Mouse (Mus musculus): ENCODE data around the gene Adamts16. TPM values are rescaled to one million over a fixed set of nuclear protein-coding genes. Genes with fewer than 3 reads are reported as not detected.

Adamts16 gene
- polyA plus RNA-seq, 1 experiment from 2014 or later, result 2.7 TPM

DNA sequence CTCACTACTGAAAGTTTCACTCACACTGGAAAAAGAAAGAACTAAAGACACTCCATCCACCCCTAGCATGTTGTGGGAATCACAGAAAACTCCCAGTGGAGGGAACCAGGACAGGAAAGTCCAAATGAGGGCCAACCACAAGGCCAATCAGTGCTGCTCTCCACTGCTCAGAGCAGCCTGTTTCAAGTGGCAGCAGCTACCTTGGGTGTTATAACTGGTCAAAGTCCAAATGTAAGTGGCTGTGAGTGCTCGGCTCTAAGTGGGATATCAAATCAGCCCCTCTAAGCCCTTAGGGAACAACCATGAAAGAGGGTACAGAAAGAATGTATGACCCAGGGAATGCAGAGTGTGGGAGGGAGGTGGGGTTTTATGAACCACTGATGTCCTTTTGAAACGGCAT, 56.5 kb downstream of the Adamts16 start:
- H3K4me1 ChIP-seq (ENCODE audit: control insufficient read depth, insufficient read depth, low read depth, low read length), result no peaks in the 10 kb centered on the region
- no peak overlapping the region for H3K9ac ChIP-seq (ENCODE audit: low read depth, low read length)
- no peak for ATAC-seq

DNA sequence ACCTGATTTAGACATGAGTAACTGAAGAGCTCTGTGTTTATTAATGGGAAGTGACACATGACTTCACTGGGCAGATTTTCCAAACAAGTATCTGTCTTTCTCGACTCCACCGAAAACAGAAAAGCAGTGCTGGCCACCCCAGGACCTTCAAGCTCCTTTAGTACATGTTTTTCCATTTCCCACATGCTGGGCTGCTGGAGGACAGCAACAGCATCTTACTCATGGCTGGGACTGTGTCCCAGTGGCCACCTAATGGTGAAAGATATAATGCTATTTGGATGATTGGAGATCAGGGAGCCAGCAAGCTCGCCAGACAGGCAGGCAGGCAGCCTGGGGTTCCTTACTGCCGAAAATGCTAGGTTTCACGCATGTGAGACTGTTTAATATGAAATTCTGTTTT, 57.5 kb downstream of the Adamts16 start:
- no peaks in the 10 kb centered on the region for H3K27me3 ChIP-seq (replicated peaks; ENCODE audit: control insufficient read depth, insufficient read depth, low read length)
- H3K9me3 ChIP-seq (ENCODE audit: control insufficient read depth, low read length), result no peaks in the 10 kb centered on the region
- no peak overlapping the region for H3K4me2 ChIP-seq (ENCODE audit: low read length)
- no peak for ATAC-seq
- WGBS, result 77% methylated on average over 5 of the region's 5 CpGs
- H3K36me3 ChIP-seq (ENCODE audit: control insufficient read depth, insufficient read depth, low read length), result no peaks in the 10 kb centered on the region
- no peaks in the 10 kb centered on the region for H3K4me1 ChIP-seq (ENCODE audit: control insufficient read depth, insufficient read depth, low read depth, low read length)
- H3K4me3 ChIP-seq (ENCODE audit: low read length), result no peak overlapping the region
- no peak overlapping the region for H3K9ac ChIP-seq (ENCODE audit: low read depth, low read length)
- no peak overlapping the region for H3K27ac ChIP-seq (ENCODE audit: low read depth, low read length)

More for the DNA sequence above, 56.5 kb downstream of the Adamts16 start:
- Histone ChIP-seq H3K36me3 (ENCODE audit: control insufficient read depth, insufficient read depth, low read length) (no peaks in the 10 kb centered on the region), H3K9me3 (ENCODE audit: control insufficient read depth, low read length) (no peaks in the 10 kb centered on the region), H3K27ac (ENCODE audit: low read depth, low read length) (no peak overlapping the region), H3K4me3 (ENCODE audit: low read length) (no peak overlapping the region), H3K4me2 (ENCODE audit: low read length) (no peak overlapping the region), H3K27me3 (replicated peaks; ENCODE audit: control insufficient read depth, insufficient read depth, low read length) (no peaks in the 10 kb centered on the region)
- 78% methylated on average over 2 of the region's 2 CpGs for WGBS

DNA sequence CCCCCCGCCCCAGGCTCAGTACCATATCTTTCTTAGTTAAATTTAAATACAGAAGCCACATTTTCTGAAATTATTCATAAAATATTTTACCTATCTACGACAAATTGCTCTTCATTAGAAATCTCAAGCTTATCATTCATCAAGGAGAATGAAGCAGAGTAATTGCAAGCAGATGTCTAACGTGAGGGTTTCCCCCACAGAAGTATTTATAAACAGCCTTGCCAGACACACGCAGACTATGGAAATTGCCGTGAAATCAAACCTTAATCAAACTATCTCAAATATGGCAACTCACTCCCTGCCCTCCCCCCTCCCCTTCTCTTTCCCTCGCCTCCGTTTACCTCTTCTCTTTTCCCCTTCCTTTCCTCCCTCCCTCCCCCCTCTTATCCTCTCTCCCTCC, 61.8 kb downstream of the Adamts16 start:
- no peak overlapping the region for H3K27ac ChIP-seq (ENCODE audit: low read depth, low read length)
- WGBS, result 45% methylated on average over 7 of the region's 7 CpGs
- no peaks in the 10 kb centered on the region for H3K27me3 ChIP-seq (replicated peaks; ENCODE audit: control insufficient read depth, insufficient read depth, low read length)
- ATAC-seq, result no peak
- H3K9me3 ChIP-seq (ENCODE audit: control insufficient read depth, low read length), result no peaks in the 10 kb centered on the region
- no peak overlapping the region for H3K4me2 ChIP-seq (ENCODE audit: low read length)
- H3K9ac ChIP-seq (ENCODE audit: low read depth, low read length), result no peak overlapping the region
- H3K4me3 ChIP-seq (ENCODE audit: low read length), result no peak overlapping the region
- no peaks in the 10 kb centered on the region for H3K4me1 ChIP-seq (ENCODE audit: control insufficient read depth, insufficient read depth, low read depth, low read length)
- no peaks in the 10 kb centered on the region for H3K36me3 ChIP-seq (ENCODE audit: control insufficient read depth, insufficient read depth, low read length)

DNA sequence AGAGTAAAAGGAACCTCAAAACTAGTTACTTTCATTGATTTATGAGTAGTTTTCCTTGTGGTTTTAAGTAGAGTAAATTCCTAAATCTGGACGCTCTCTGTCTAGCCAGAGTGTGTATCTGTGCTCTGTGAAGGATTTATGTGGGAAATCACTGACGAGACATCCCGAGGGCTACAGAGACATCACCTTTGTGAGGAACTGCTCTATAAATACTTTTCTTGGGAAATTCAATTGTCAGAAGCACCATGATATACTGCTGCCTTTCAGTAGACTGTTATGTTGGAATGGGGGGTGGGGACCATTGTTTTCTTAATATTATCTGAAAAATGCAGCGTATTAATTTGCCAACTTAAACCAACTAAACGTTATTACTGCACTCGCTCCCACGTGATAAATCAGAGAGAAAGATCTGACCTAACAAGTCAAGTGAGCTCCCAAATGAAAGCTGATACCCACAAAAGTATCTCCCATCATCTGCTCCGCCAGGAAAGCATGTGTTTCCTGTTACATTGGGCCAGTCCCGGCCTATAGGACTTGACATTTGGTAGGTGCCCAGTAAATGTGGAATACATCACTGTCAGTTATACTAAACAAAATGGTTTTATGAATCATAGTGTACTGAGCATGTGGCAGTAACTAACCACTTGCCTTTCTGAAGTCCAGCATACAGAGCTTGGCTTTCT, 62.6 kb downstream of the Adamts16 start:
- 79% methylated on average over 9 of the region's 9 CpGs for WGBS
- Histone ChIP-seq H3K9ac (ENCODE audit: low read depth, low read length) (no peak overlapping the region), H3K36me3 (ENCODE audit: control insufficient read depth, insufficient read depth, low read length) (no peaks in the 10 kb centered on the region), H3K4me3 (ENCODE audit: low read length) (no peak overlapping the region), H3K27me3 (replicated peaks; ENCODE audit: control insufficient read depth, insufficient read depth, low read length) (no peaks in the 10 kb centered on the region), H3K27ac (ENCODE audit: low read depth, low read length) (no peak overlapping the region), H3K9me3 (ENCODE audit: control insufficient read depth, low read length) (no peaks in the 10 kb centered on the region), H3K4me2 (ENCODE audit: low read length) (no peak overlapping the region), H3K4me1 (ENCODE audit: control insufficient read depth, insufficient read depth, low read depth, low read length) (no peaks in the 10 kb centered on the region)
- ATAC-seq, result no peak

DNA sequence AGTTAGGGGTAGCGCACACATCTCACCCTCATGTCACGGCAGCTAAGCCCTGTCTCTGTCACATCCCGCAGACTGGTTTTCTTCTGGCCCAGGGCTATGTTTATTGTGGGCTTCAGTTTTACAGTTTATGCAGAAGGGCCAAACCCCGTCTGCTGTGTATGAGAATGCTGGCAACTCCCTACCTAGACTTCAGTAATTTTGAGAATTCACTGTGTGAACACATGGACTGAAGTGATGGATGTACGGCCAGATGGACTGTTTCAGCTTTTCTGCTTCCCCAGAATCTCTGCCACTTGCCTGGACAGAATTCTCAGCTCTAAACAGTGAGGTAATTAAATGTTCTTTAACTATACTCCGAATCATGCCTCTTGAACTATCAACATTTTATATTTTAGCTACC, 70.5 kb downstream of the Adamts16 start:
- Histone ChIP-seq H3K4me3 (ENCODE audit: low read length) (no peak overlapping the region), H3K36me3 (ENCODE audit: control insufficient read depth, insufficient read depth, low read length) (no peaks in the 10 kb centered on the region), H3K27me3 (replicated peaks; ENCODE audit: control insufficient read depth, insufficient read depth, low read length) (no peaks in the 10 kb centered on the region), H3K9me3 (ENCODE audit: control insufficient read depth, low read length) (no peaks in the 10 kb centered on the region), H3K27ac (ENCODE audit: low read depth, low read length) (no peak overlapping the region), H3K4me2 (ENCODE audit: low read length) (no peak overlapping the region), H3K4me1 (ENCODE audit: control insufficient read depth, insufficient read depth, low read depth, low read length) (no peaks in the 10 kb centered on the region), H3K9ac (ENCODE audit: low read depth, low read length) (no peak overlapping the region)
- 88% methylated on average over 6 of the region's 6 CpGs for WGBS
- no peak for ATAC-seq

DNA sequence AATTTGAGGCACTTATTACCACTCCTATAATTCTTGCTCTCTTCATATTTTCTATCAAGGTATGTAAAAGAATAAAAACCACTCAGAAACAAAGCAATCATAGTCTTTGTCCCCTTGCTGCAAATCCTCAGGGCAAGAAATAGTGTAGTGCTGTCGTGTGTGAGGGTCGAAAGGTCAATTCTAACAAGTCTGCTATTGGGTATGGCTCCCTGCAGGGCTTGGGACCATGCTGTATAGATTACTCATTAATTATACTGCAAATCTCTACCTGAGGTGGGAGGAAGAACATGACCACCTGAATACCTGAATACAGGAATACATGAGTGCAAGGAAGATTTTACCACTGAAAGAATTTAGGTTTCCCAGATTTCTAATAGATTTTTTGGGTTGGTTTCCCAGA, 72.5 kb downstream of the Adamts16 start:
- Histone ChIP-seq H3K4me1 (ENCODE audit: control insufficient read depth, insufficient read depth, low read depth, low read length) (no peaks in the 10 kb centered on the region), H3K27ac (ENCODE audit: low read depth, low read length) (no peak overlapping the region), H3K4me3 (ENCODE audit: low read length) (no peak overlapping the region), H3K4me2 (ENCODE audit: low read length) (no peak overlapping the region), H3K36me3 (ENCODE audit: control insufficient read depth, insufficient read depth, low read length) (no peaks in the 10 kb centered on the region), H3K9ac (ENCODE audit: low read depth, low read length) (no peak overlapping the region), H3K9me3 (ENCODE audit: control insufficient read depth, low read length) (no peaks in the 10 kb centered on the region), H3K27me3 (replicated peaks; ENCODE audit: control insufficient read depth, insufficient read depth, low read length) (no peaks in the 10 kb centered on the region)
- 64% methylated on average over 2 of the region's 2 CpGs for WGBS
- ATAC-seq, result no peak

DNA sequence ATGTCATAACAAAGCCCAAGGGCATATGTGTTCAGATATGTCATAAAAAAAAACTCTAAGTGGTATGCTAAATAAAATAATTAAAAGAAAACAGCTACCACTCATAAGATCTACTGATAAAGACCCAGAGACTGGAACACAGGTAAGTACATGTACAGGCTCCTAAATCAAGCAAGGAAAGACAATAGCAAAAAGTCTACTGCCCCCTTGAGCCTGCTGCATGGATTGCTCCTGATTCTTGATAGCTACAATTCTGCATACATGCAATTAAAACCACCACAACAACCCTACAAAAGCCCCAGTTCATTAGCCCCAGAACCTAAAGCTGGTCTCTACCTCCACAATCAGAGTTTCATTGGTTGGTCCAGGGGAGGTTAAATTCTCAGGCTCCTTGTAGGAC, 74.1 kb downstream of the Adamts16 start:
- H3K4me2 ChIP-seq (ENCODE audit: low read length), result no peak overlapping the region
- H3K4me1 ChIP-seq (ENCODE audit: control insufficient read depth, insufficient read depth, low read depth, low read length), result no peaks in the 10 kb centered on the region
- no peak overlapping the region for H3K9ac ChIP-seq (ENCODE audit: low read depth, low read length)
- ATAC-seq, result no peak
- H3K4me3 ChIP-seq (ENCODE audit: low read length), result no peak overlapping the region
- H3K27me3 ChIP-seq (replicated peaks; ENCODE audit: control insufficient read depth, insufficient read depth, low read length), result no peaks in the 10 kb centered on the region
- H3K27ac ChIP-seq (ENCODE audit: low read depth, low read length), result no peak overlapping the region
- H3K9me3 ChIP-seq (ENCODE audit: control insufficient read depth, low read length), result no peaks in the 10 kb centered on the region
- no peaks in the 10 kb centered on the region for H3K36me3 ChIP-seq (ENCODE audit: control insufficient read depth, insufficient read depth, low read length)

DNA sequence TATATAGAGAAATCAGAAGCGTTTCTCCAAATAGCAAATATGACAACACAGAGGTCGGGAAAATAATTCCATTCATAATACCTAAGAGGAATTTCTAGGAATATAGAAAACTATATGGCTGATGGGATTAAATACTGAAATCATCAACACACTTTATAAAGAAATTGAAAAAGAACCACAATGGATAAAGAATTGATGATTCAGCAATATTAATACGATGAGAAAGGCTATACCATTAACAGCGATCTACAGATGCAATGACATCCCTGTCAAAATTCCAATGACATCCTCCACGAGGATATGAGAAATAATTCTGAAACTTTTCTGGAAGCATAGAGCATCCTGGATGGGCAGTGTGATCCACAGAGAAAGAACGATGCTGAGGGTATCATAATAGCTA, 76.9 kb downstream of the Adamts16 start:
- no peak for ATAC-seq
- Histone ChIP-seq H3K4me3 (ENCODE audit: low read length) (no peak overlapping the region), H3K4me2 (ENCODE audit: low read length) (no peak overlapping the region), H3K9ac (ENCODE audit: low read depth, low read length) (no peak overlapping the region), H3K4me1 (ENCODE audit: control insufficient read depth, insufficient read depth, low read depth, low read length) (no peaks in the 10 kb centered on the region), H3K27me3 (replicated peaks; ENCODE audit: control insufficient read depth, insufficient read depth, low read length) (no peaks in the 10 kb centered on the region), H3K36me3 (ENCODE audit: control insufficient read depth, insufficient read depth, low read length) (no peaks in the 10 kb centered on the region), H3K9me3 (ENCODE audit: control insufficient read depth, low read length) (no peaks in the 10 kb centered on the region), H3K27ac (ENCODE audit: low read depth, low read length) (no peak overlapping the region)
- 89% methylated on average over 6 of the region's 6 CpGs for WGBS

DNA sequence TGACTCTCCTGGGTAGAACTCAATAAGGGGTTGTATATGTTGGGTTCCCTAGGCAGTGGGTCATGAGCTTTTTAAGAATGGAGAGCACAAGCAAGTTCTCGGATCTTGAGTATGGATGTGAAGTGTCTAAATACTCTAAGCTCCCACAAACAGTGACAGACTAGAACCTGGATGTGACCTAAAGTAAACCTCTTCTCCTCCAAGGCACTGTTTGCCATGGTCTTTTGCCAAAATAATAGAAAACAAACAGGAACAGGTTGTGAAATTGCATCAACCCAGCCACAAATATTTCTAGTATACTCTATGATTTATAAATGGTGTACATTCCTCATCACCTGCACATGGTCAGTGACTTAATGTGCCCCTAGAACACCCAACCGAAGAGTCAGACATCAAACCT, 79.0 kb downstream of the Adamts16 start:
- H3K36me3 ChIP-seq (ENCODE audit: control insufficient read depth, insufficient read depth, low read length), result no peaks in the 10 kb centered on the region
- no peaks in the 10 kb centered on the region for H3K27me3 ChIP-seq (replicated peaks; ENCODE audit: control insufficient read depth, insufficient read depth, low read length)
- no peak overlapping the region for H3K4me2 ChIP-seq (ENCODE audit: low read length)
- 95% methylated on average over 2 of the region's 2 CpGs for WGBS
- no peak for ATAC-seq
- no peak overlapping the region for H3K9ac ChIP-seq (ENCODE audit: low read depth, low read length)
- H3K4me3 ChIP-seq (ENCODE audit: low read length), result no peak overlapping the region
- no peaks in the 10 kb centered on the region for H3K4me1 ChIP-seq (ENCODE audit: control insufficient read depth, insufficient read depth, low read depth, low read length)
- no peaks in the 10 kb centered on the region for H3K9me3 ChIP-seq (ENCODE audit: control insufficient read depth, low read length)
- no peak overlapping the region for H3K27ac ChIP-seq (ENCODE audit: low read depth, low read length)

DNA sequence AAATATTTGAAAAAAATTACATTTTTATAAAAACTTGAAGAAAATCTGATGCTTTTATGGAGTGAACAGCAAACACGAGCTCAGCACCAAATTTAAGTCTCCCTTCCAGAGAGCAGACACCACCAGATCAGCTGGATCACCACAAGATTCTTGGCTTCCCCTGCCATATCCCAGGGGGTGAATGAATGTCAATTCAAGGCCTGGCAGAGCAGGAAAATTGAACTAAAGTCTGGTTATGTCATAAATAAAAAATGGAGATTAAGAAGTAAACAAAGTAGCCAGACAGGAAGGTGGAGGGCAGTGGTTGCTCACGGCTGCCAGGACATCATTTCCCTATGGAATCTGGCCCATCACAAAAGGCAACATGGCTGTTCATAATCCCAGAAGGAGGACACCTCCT, 80.3 kb downstream of the Adamts16 start:
- no peak for ATAC-seq
- Histone ChIP-seq H3K9me3 (ENCODE audit: control insufficient read depth, low read length) (no peaks in the 10 kb centered on the region), H3K27ac (ENCODE audit: low read depth, low read length) (no peak overlapping the region), H3K9ac (ENCODE audit: low read depth, low read length) (no peak overlapping the region), H3K4me3 (ENCODE audit: low read length) (no peak overlapping the region), H3K27me3 (replicated peaks; ENCODE audit: control insufficient read depth, insufficient read depth, low read length) (no peaks in the 10 kb centered on the region), H3K4me2 (ENCODE audit: low read length) (no peak overlapping the region), H3K36me3 (ENCODE audit: control insufficient read depth, insufficient read depth, low read length) (no peaks in the 10 kb centered on the region), H3K4me1 (ENCODE audit: control insufficient read depth, insufficient read depth, low read depth, low read length) (no peaks in the 10 kb centered on the region)
- WGBS, result 69% methylated on average over 2 of the region's 2 CpGs

All from hindbrain, embryonic 16.5 days (tissue).